Mouse (Mus musculus) testis, adult 2 months (tissue): ENCODE data around the gene Shroom1.

ENCODE experiments used
- CTCF ChIP-seq: fragments of 200-500 bp; IDR thresholded peaks from 2 replicates; pipeline ENCODE4 v1.5.1; 2012; ENCODE audit warnings: low read depth, mild to moderate bottlenecking, inconsistent platforms, low read length, moderate library complexity; ENCODE audit not compliant: control insufficient read depth, insufficient read depth, insufficient replicate concordance
- POLR2A ChIP-seq: fragments of 200-500 bp; IDR thresholded peaks from 2 replicates; pipeline ENCODE4 v1.6.1; 2012; ENCODE audit warnings: low read depth, mild to moderate bottlenecking, inconsistent platforms, low read length, moderate library complexity; ENCODE audit not compliant: control insufficient read depth

DNA sequence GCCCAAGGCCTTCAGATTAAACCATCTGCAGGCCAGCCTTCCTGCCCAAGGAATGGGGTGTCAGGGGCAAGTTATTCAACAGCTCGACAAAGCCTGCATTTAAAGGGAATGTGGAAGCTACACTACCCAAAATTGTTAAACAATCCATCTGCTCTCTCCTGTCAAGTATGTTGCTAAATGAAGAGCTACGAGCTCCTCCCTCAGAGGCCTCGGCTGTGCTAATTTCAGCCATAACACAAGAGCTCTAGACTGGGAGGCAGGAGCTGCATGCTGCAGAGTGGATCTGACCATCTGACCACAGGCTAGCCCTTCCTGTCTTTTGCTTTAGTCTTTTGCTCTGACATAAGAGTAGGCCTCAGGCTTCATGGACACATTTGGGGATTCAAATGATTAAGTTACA is 31.8 kb upstream of the Shroom1 start:
- TF ChIP-seq CTCF (no peak), POLR2A (no peak)
